Mouse (Mus musculus) erythroblast, embryonic 14.5 days (primary cell): ENCODE data around the gene Hist1h2ac. TPM values are rescaled to one million over a fixed set of nuclear protein-coding genes. Genes with fewer than 3 reads are reported as not detected.

Experiments
- H3K27me3 ChIP-seq: 2 replicates; pipeline ENCODE4 v1.6.1; 2012; ENCODE audit warnings: inconsistent platforms; ENCODE audit not compliant: control insufficient read depth
- H3K36me3 ChIP-seq: 2 replicates; pipeline ENCODE4 v1.6.1; 2012; ENCODE audit warnings: mild to moderate bottlenecking, inconsistent platforms; ENCODE audit not compliant: control insufficient read depth
- H3K4me1 ChIP-seq: 2 replicates; pipeline ENCODE4 v1.6.1; 2012; ENCODE audit warnings: inconsistent platforms; ENCODE audit not compliant: control insufficient read depth
- H3K4me3 ChIP-seq: replicated peaks from 2 replicates; pipeline ENCODE3; 2012; ENCODE audit warnings: moderate library complexity, mild to moderate bottlenecking, inconsistent platforms
- H3K9me3 ChIP-seq: 2 replicates; pipeline ENCODE4 v1.6.1; 2012; ENCODE audit warnings: low read length, inconsistent platforms, mixed read lengths; ENCODE audit not compliant: control insufficient read depth
- GATA1 ChIP-seq: IDR thresholded peaks from 2 replicates; pipeline ENCODE4 v1.6.1; 2012; ENCODE audit warnings: low read length, inconsistent platforms, mixed read lengths
- TAL1 ChIP-seq: IDR thresholded peaks from 3 replicates; pipeline ENCODE4 v1.6.1; 2012; ENCODE audit warnings: low read length, inconsistent platforms, mixed read lengths
- polyA plus RNA-seq: library from polyadenylated mRNA; stranded (reverse); fragments of >175 nt; gene quantifications from 2 replicates; pipeline ENCODE4 v1.2.3, GENCODE M21; 2012

Gene Hist1h2ac
- polyA plus RNA-seq, 1 experiment = 2.1 TPM

GRCm38 (mm10) chr13:23682623-23682946 is 1.2 kb downstream of the Hist1h2ac start:
- TF ChIP-seq GATA1 (no peak), TAL1 (no peak)
- Histone ChIP-seq H3K9me3 (no peaks in the 10 kb centered on the region), H3K27me3 (no peaks in the 10 kb centered on the region), H3K4me3 (peak overlapping the region; percentile 69), H3K36me3 (0 out of 2 replicates have a peak, but pooled peaks cover 3% of the 10 kb centered on the region), H3K4me1 (peaks cover 59% of the 10 kb centered on the region)

- TF ChIP-seq TAL1 (no peak), GATA1 (no peak)
- Histone ChIP-seq H3K27me3 (no peaks in the 10 kb centered on the region), H3K9me3 (no peaks in the 10 kb centered on the region), H3K4me3 (peak overlapping the region; percentile 69), H3K4me1 (peaks cover 56% of the 10 kb centered on the region), H3K36me3 (0 out of 2 replicates have a peak, but pooled peaks cover under 1% of the 10 kb centered on the region)
These were observed 1.7 kb downstream of the Hist1h2ac start for GRCm38 (mm10) chr13:23681990-23682582.

GRCm38 (mm10) chr13:23662536-23662935 is 21.2 kb downstream of the Hist1h2ac start:
- H3K4me3 ChIP-seq = no peak overlapping the region

GRCm38 (mm10) chr13:23659636-23660366 is 23.9 kb downstream of the Hist1h2ac start:
- no peak for TF ChIP-seq TAL1
- TF ChIP-seq GATA1 = no peak
- Histone ChIP-seq H3K4me1 (no peaks in the 10 kb centered on the region), H3K27me3 (peaks cover 18% of the 10 kb centered on the region), H3K9me3 (no peaks in the 10 kb centered on the region), H3K36me3 (no peaks in the 10 kb centered on the region), H3K4me3 (no peak overlapping the region)

More at GRCm38 (mm10) chr13:23662536-23662935, 21.2 kb downstream of the Hist1h2ac start:
- no peaks in the 10 kb centered on the region for H3K4me1 ChIP-seq
- no peak for TF ChIP-seq GATA1
- peaks cover 18% of the 10 kb centered on the region for H3K27me3 ChIP-seq
- no peaks in the 10 kb centered on the region for H3K36me3 ChIP-seq
- no peaks in the 10 kb centered on the region for H3K9me3 ChIP-seq

Other genes starting within 250 kb of the Hist1h2ac start
- gene Btn1a1, start 218.0 kb downstream of the Hist1h2ac start, polyA plus RNA-seq = 0.15 and 0.16 TPM in 2 replicates
- not detected in 2 replicates for gene Btn2a2, start 195.1 kb downstream of the Hist1h2ac start, polyA plus RNA-seq
- gene Hist1h4h, start 152.9 kb downstream of the Hist1h2ac start, polyA plus RNA-seq = 10.1 and 19.7 TPM in 2 replicates
- gene Hist1h2af, start 150.0 kb downstream of the Hist1h2ac start, polyA plus RNA-seq = 52.5 and 62.7 TPM in 2 replicates
- gene Hist1h3g, start 148.5 kb downstream of the Hist1h2ac start, polyA plus RNA-seq = 8.8 and 11.7 TPM in 2 replicates
- 0.43 and 3.0 TPM in 2 replicates for gene Hist1h2bh, start 140.6 kb downstream of the Hist1h2ac start, polyA plus RNA-seq
- gene Hist1h3f, start 139.9 kb downstream of the Hist1h2ac start, polyA plus RNA-seq = 1.3 and 3.3 TPM in 2 replicates
- 8.3 and 13.8 TPM in 2 replicates for gene Hist1h4f, start 132.3 kb downstream of the Hist1h2ac start, polyA plus RNA-seq
- gene Hist1h1d, start 130.7 kb downstream of the Hist1h2ac start, polyA plus RNA-seq = 0.51 and 0.95 TPM in 2 replicates
- 2.9 and 16.6 TPM in 2 replicates for gene Hist1h3e, start 121.6 kb downstream of the Hist1h2ac start, polyA plus RNA-seq
- 3.6 and 5.2 TPM in 2 replicates for gene Hist1h2ae, start 112.7 kb downstream of the Hist1h2ac start, polyA plus RNA-seq
- 14.5 and 18.7 TPM in 2 replicates for gene Hist1h2bg, start 112.6 kb downstream of the Hist1h2ac start, polyA plus RNA-seq
- gene Hist1h2bf, start 109.8 kb downstream of the Hist1h2ac start, polyA plus RNA-seq = 6.6 and 15.6 TPM in 2 replicates
- gene Hist1h2ad, start 109.6 kb downstream of the Hist1h2ac start, polyA plus RNA-seq = 5.1 and 8.3 TPM in 2 replicates
- gene Hist1h3d, start 108.2 kb downstream of the Hist1h2ac start, polyA plus RNA-seq = 1.6 and 4.7 TPM in 2 replicates
- gene Hist1h4d, start 102.3 kb downstream of the Hist1h2ac start, polyA plus RNA-seq = 5.1 and 11.8 TPM in 2 replicates
- 0.33 and 0.67 TPM in 2 replicates for gene Hist1h2be, start 62.8 kb downstream of the Hist1h2ac start, polyA plus RNA-seq
- 2.8 and 8.5 TPM in 2 replicates for gene Hist1h1e, start 61.4 kb downstream of the Hist1h2ac start, polyA plus RNA-seq
- gene Hist1h2bc, start 251 bp upstream of the Hist1h2ac start, polyA plus RNA-seq = 17.5 and 20.6 TPM in 2 replicates
- 0.10 TPM in 1 of 2 replicates, not detected in the other for gene Hist1h1t, start 11.9 kb upstream of the Hist1h2ac start, polyA plus RNA-seq
- 0.93 and 3.0 TPM in 2 replicates for gene Hist1h4c, start 14.5 kb upstream of the Hist1h2ac start, polyA plus RNA-seq
- 0.15 and 0.53 TPM in 2 replicates for gene Hfe, start 26.9 kb upstream of the Hist1h2ac start, polyA plus RNA-seq
- gene Hist1h1c, start 54.9 kb upstream of the Hist1h2ac start, polyA plus RNA-seq = 54.6 and 94.3 TPM in 2 replicates
- gene Hist1h3c, start 61.7 kb upstream of the Hist1h2ac start, polyA plus RNA-seq = 3.8 and 7.0 TPM in 2 replicates
- 5.4 and 12.1 TPM in 2 replicates for gene Hist1h2bb, start 62.8 kb upstream of the Hist1h2ac start, polyA plus RNA-seq
- 9.1 and 22.3 TPM in 2 replicates for gene Hist1h2ab, start 67.2 kb upstream of the Hist1h2ac start, polyA plus RNA-seq
- 6.2 and 23.6 TPM in 2 replicates for gene Hist1h3b, start 68.3 kb upstream of the Hist1h2ac start, polyA plus RNA-seq
- 4.5 and 11.8 TPM in 2 replicates for gene Hist1h4b, start 73.1 kb upstream of the Hist1h2ac start, polyA plus RNA-seq
- gene Hist1h4a, start 77.3 kb upstream of the Hist1h2ac start, polyA plus RNA-seq = 10.2 and 21.5 TPM in 2 replicates
- 1.5 and 4.0 TPM in 2 replicates for gene Hist1h3a, start 78.4 kb upstream of the Hist1h2ac start, polyA plus RNA-seq
- gene Hist1h1a, start 79.7 kb upstream of the Hist1h2ac start, polyA plus RNA-seq = 1.4 TPM in 2 replicates
- not detected in 2 replicates for gene Trim38, start 86.0 kb upstream of the Hist1h2ac start, polyA plus RNA-seq
- gene Slc17a2, start 123.0 kb upstream of the Hist1h2ac start, polyA plus RNA-seq = not detected in 2 replicates
- gene Slc17a3, start 155.5 kb upstream of the Hist1h2ac start, polyA plus RNA-seq = 0.01 TPM in 1 of 2 replicates, not detected in the other
- gene Slc17a1, start 183.8 kb upstream of the Hist1h2ac start, polyA plus RNA-seq = not detected in 2 replicates
- not detected in 2 replicates for gene Slc17a4, start 231.1 kb upstream of the Hist1h2ac start, polyA plus RNA-seq